Comparison of ENCODE assay signal across 10 mouse cellular contexts in genomic region chr11:45992087-45992486, GRCm38 (mm10). TPM values are rescaled to one million over a fixed set of nuclear protein-coding genes. Genes with fewer than 3 reads are reported as not detected.
DNase-seq lines count a peak whose midpoint lies in the region; ATAC-seq and TF ChIP-seq lines count a peak whose summit lies in the region.
"Had no signal": no experiment of that assay in that cellular context is flagged by ENCODE, and none has a peak within 500 bp of the region (broad histone marks: within the 10 kb centered on the region; RNA-seq: fewer than 3 reads in every experiment).

No protein-coding gene starts in this region.

- H3K27ac ChIP-seq in hindbrain, embryonic 10.5 days, result no peak overlapping the region
- no peak overlapping the region for H3K27ac ChIP-seq in liver, embryonic 15.5 days (replicated peaks)

- DNase-seq in heart, adult 11 months, result peak; percentile 51
- no peak for DNase-seq in heart, postnatal 25 days (ENCODE audit: low spot score)
- no peak for DNase-seq in hindbrain, embryonic 10.5 days (ENCODE audit: low spot score)
- no peak for DNase-seq in right cerebral cortex, postnatal 4 days
- DNase-seq in spleen, postnatal 4 days (ENCODE audit: low spot score in 2 of 2), result no peak
- no peak for DNase-seq in natural killer cell, adult 2 months (ENCODE audit: low spot score in 2 of 2)
- DNase-seq: thymus, postnatal 25 days had no signal

- no peak for TF ChIP-seq CTCF in E14TG2a.4 (conservative IDR thresholded peaks at IDR 0.05; ENCODE audit: low read length)

- no peak overlapping the region for H3K9ac ChIP-seq in liver, embryonic 15.5 days

- no peaks in the 10 kb centered on the region for H3K36me3 ChIP-seq in E14TG2a.4 (ENCODE audit: insufficient read depth, low read length)
- H3K36me3 ChIP-seq in hindbrain, embryonic 10.5 days, result no peaks in the 10 kb centered on the region
- no peaks in the 10 kb centered on the region for H3K36me3 ChIP-seq in liver, embryonic 15.5 days (replicated peaks)

- ATAC-seq in liver, embryonic 15.5 days (ENCODE audit: insufficient read depth), result no peak

- 48% methylated on average over 13 of the region's 13 CpGs for WGBS in hindbrain, embryonic 10.5 days
- WGBS in liver, embryonic 15.5 days (ENCODE audit: insufficient replicate concordance), result 41% methylated on average over 13 of the region's 13 CpGs

- intact Hi-C loops in heart, postnatal 25 days (cut with DNase I), result no loop called here

- peak overlapping the region; percentile 71 for H3K4me3 ChIP-seq in E14TG2a.4 (replicated peaks; ENCODE audit: low read length)
- peak overlapping the region; percentile 43 for H3K4me3 ChIP-seq in hindbrain, embryonic 10.5 days
- H3K4me3 ChIP-seq in liver, embryonic 15.5 days (replicated peaks), result no peak overlapping the region

- H3K9me3 ChIP-seq in E14TG2a.4 (ENCODE audit: low read length), result no peaks in the 10 kb centered on the region
- no peaks in the 10 kb centered on the region for H3K9me3 ChIP-seq in hindbrain, embryonic 10.5 days
- no peaks in the 10 kb centered on the region for H3K9me3 ChIP-seq in liver, embryonic 15.5 days (replicated peaks)

- peaks cover 8% of the 10 kb centered on the region for H3K27me3 ChIP-seq in E14TG2a.4 (ENCODE audit: insufficient read depth, low read length)
- peaks cover 8% of the 10 kb centered on the region; the same call in 1 of the 2 replicates for H3K27me3 ChIP-seq in hindbrain, embryonic 10.5 days (ENCODE audit: insufficient read depth, poor library complexity, severe bottlenecking)
- peaks cover 17% of the 10 kb centered on the region; the same call in 1 of the 2 replicates for H3K27me3 ChIP-seq in liver, embryonic 15.5 days

- peak overlapping the region; percentile 45 for H3K4me2 ChIP-seq in liver, embryonic 15.5 days

- peaks cover 19% of the 10 kb centered on the region for H3K4me1 ChIP-seq in E14TG2a.4 (replicated peaks; ENCODE audit: low read depth, low read length)
- H3K4me1 ChIP-seq in hindbrain, embryonic 10.5 days (replicated peaks), result peaks cover 7% of the 10 kb centered on the region
- H3K4me1 ChIP-seq in liver, embryonic 15.5 days (replicated peaks), result no peaks in the 10 kb centered on the region

RNA-seq across cellular contexts. Expression of gene Sox30, which starts 12.0 kb away (rescaled TPM):
- under 1 TPM; 0.18 to 0.25 TPM for total RNA-seq in heart, postnatal 25 days (2021)
- polyA plus RNA-seq in hindbrain, embryonic 10.5 days (2016; fragmentation: Nextera tagmentation; extraction: Ambion mirVana), result 0.14 TPM in 1 of 2 replicates, not detected in the other
- polyA plus RNA-seq in liver, embryonic 15.5 days (2015; fragmentation: Nextera tagmentation; extraction: Ambion mirVana), result not detected in 2 replicates
- total RNA-seq: gastrocnemius, adult 18-20 months had no signal

RNA-seq across cellular contexts. Expression of gene Thg1l, which starts 36.8 kb away (rescaled TPM):
- 1 to 10 TPM; 4.4 to 7.2 TPM for total RNA-seq in heart, postnatal 25 days (2021)
- polyA plus RNA-seq in hindbrain, embryonic 10.5 days (2016; fragmentation: Nextera tagmentation; extraction: Ambion mirVana), result 13.5 and 15.6 TPM in 2 replicates
- polyA plus RNA-seq in liver, embryonic 15.5 days (2015; fragmentation: Nextera tagmentation; extraction: Ambion mirVana), result 5.5 and 5.7 TPM in 2 replicates

RNA-seq across cellular contexts. Expression of gene Lsm11, which starts 47.4 kb away (rescaled TPM):
- total RNA-seq in heart, postnatal 25 days (2021), result 1 to 10 TPM; 3.6 to 4.3 TPM
- 8.0 and 8.7 TPM in 2 replicates for polyA plus RNA-seq in hindbrain, embryonic 10.5 days (2016; fragmentation: Nextera tagmentation; extraction: Ambion mirVana)
- polyA plus RNA-seq in liver, embryonic 15.5 days (2015; fragmentation: Nextera tagmentation; extraction: Ambion mirVana), result 2.3 and 2.5 TPM in 2 replicates
